Mouse (Mus musculus): ENCODE data around the gene Fgfr2.

DNA sequence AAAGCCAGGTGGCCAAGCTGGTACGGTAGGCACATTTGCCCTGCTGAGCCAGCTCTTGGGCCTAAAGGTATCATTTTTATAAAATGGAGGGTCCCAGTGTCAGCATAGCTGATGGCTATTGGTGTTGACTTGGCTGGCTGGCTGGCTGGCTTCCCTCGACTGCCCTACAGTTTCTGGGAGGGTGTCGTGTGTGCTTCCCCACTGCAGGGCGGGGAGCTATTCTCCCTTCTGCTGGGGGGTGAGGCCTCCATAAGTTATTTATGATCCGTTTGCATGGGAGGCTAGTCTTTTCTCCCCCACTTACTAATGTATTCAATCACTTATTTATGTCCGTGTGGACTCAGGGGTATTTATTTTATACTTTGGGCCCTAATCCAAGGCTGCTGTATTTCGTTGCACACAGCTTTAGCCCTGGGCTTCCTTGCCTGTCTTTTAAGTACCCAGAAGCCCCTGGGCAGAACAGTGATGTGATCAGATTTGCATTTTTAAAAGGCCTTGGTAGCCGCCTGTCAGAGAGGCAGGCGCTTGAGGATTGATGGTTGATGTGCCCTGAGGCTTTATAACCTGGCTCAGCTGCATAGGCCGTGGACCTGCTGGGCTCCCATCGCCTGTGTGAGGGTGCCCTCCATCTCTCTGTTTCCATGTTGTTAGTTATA lies 2446.1 kb downstream of the Fgfr2 start:
- TF ChIP-seq POLR2A (IDR thresholded peaks at IDR 0.05; ENCODE audit: control insufficient read depth, low read depth, low read length) (no peak), CTCF (IDR thresholded peaks at IDR 0.05; ENCODE audit: control insufficient read depth, insufficient read depth, insufficient replicate concordance, low read depth, low read length) (no peak)
